Mouse (Mus musculus) G1E-ER4 (cell line): Measurements from ENCODE around the gene Gm17428. TPM values are rescaled to one million over a fixed set of nuclear protein-coding genes. Genes with fewer than 3 reads are reported as not detected.

Experiments used
- GATA1 ChIP-seq: IDR thresholded peaks from one replicate; pipeline ENCODE4 v1.8.0; 2012; ENCODE audit warnings: low read length, inconsistent platforms
- polyA plus RNA-seq: library from polyadenylated mRNA; stranded (reverse); fragments of >175 nt; gene quantifications from 2 replicates; pipeline ENCODE4 v1.2.3, GENCODE M21; 2012

Gene Gm17428
- polyA plus RNA-seq, 1 experiment: not detected

DNA sequence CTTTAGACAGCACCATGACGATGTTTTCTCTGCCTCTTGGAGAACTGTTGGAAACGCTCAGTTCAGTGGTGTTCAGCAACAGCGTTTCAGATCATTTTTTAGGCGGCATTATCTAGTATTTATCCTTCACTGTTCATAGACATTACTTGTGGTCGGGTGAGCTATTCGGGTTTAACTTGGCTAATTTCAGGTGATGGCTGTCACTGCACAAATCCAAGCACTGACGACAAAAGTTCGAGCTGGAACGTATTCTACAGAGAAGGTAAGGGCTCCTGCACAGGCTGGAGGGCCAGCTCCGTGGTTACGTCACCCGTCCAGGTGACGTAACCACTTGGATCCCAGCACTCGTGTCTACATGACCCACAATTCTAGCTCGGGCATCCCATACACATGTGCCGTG, 40.1 kb downstream of the Gm17428 start:
- TF ChIP-seq GATA1: no peak

DNA sequence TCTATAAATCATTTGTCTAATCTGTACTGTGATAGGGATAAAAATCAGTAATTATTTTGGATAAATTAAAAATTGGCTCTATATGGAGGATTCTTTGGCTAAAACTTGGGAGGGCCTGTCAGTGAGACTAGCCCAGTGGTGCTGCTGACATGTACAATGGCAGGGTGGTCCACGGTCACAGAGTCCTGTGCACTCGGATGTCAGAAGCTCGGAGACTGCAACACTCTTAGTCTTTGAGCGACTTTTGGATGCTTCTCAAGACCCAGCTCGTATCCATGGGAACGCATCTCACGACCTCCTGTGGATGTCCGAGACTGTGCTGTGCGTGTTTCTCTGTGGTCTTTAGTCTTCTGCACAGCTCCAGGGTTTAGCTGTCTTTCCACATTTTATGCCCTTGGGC, 43.7 kb downstream of the Gm17428 start:
- no peak for TF ChIP-seq GATA1

DNA sequence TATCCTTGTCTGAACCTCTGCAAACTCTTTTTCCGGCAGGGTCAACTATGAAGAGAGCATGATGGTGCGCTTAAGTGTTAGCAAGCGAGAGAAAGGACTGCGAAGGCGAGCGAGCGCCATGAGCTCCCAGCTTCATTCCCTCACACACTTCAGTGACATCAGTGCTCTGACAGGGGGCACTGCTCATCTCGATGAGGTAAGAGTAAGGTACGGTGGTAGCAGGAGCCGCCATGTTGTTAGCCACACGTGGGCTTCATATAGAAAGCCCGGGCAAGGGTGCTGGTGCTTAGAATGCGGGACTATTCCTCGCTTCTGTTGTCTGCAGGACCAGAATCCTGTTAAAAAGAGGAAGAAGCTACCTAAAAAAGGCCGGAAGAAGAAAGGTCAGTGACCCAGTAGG, 46.3 kb downstream of the Gm17428 start:
- no peak for TF ChIP-seq GATA1

DNA sequence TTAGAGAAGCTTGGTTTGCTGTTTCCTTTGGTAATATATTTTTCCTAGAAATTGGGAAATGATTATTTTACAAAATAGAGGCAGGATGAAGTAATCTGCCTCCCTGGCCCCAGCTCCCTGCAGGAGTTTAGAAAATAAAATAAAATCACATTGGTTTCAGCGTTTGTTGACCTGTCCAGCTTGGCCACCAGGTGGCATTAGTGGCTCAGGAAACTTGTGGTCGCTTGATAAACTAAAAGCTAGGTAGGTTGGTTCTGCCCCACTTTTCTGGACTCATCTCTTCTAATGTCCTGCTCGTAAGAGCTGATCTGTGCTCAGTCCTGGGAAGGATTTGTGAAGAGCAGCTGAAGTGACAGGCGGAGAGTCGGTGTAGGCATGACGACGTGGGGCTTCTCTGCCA, 47.5 kb downstream of the Gm17428 start:
- TF ChIP-seq GATA1: no peak

DNA sequence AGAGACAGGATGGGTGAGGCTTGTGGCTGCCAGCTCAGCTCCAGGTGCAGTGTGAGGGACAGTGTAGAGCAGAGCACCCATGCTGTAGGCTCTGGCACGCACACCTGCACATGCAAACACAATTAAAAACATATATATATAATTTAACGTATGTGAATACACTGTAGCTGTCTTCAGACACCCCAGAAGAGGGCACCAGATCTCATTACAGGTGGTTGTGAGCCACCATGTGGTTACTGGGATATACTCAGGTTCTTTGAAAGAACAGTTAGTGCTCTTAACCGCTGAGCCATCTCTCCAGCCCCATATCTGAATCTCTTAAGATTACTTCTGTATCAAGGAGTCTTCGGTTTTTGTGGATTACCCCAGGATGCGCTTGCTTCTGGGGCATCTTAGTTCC, 48.8 kb downstream of the Gm17428 start:
- TF ChIP-seq GATA1: no peak

Other genes with a start within 250 kb of the Gm17428 start
- gene Slc7a8, start 195.0 kb upstream of the Gm17428 start, polyA plus RNA-seq: 79.2 and 81.1 TPM in 2 replicates
- not detected in 2 replicates for gene Rnf212b, start 162.8 kb upstream of the Gm17428 start, polyA plus RNA-seq
- 1.5 and 1.6 TPM in 2 replicates for gene Homez, start 106.0 kb upstream of the Gm17428 start, polyA plus RNA-seq
- gene Ppp1r3e, start 99.4 kb upstream of the Gm17428 start, polyA plus RNA-seq: 1.3 and 2.3 TPM in 2 replicates
- 41.2 and 42.5 TPM in 2 replicates for gene Bcl2l2, start 93.6 kb upstream of the Gm17428 start, polyA plus RNA-seq
- gene Gm20521, start 93.5 kb upstream of the Gm17428 start, polyA plus RNA-seq: 5.5 and 10.3 TPM in 2 replicates
- gene Pabpn1, start 84.4 kb upstream of the Gm17428 start, polyA plus RNA-seq: 412 and 528 TPM in 2 replicates
- gene Slc22a17, start 63.8 kb upstream of the Gm17428 start, polyA plus RNA-seq: not detected in 2 replicates
- gene Efs, start 50.8 kb upstream of the Gm17428 start, polyA plus RNA-seq: 0.04 TPM in 1 of 2 replicates, not detected in the other
- gene Il25, start 44.2 kb upstream of the Gm17428 start, polyA plus RNA-seq: not detected in 2 replicates
- not detected in 2 replicates for gene Cmtm5, start 40.7 kb upstream of the Gm17428 start, polyA plus RNA-seq
- gene Myh6, start 10.0 kb upstream of the Gm17428 start, polyA plus RNA-seq: 0.01 TPM in 1 of 2 replicates, not detected in the other
- gene Myh7, start 17.7 kb downstream of the Gm17428 start, polyA plus RNA-seq: 0.04 and 0.05 TPM in 2 replicates
- 39.2 and 43.5 TPM in 2 replicates for gene Ngdn, start 38.5 kb downstream of the Gm17428 start, polyA plus RNA-seq
- 1.9 and 2.3 TPM in 2 replicates for gene Zfhx2, start 115.4 kb downstream of the Gm17428 start, polyA plus RNA-seq
- 4.0 and 4.4 TPM in 2 replicates for gene Thtpa, start 117.9 kb downstream of the Gm17428 start, polyA plus RNA-seq
- 16.8 and 21.9 TPM in 2 replicates for gene Ap1g2, start 129.7 kb downstream of the Gm17428 start, polyA plus RNA-seq
- gene Jph4, start 140.0 kb downstream of the Gm17428 start, polyA plus RNA-seq: 0.02 TPM in 1 of 2 replicates, not detected in the other
- not detected in 2 replicates for gene Dhrs2, start 245.1 kb downstream of the Gm17428 start, polyA plus RNA-seq